Mouse (Mus musculus) testis, adult 2 months (tissue): ENCODE results near the gene Fads3. TPM values are rescaled to one million over a fixed set of nuclear protein-coding genes. Genes with fewer than 3 reads are reported as not detected.
A peak's percentile ranks its signal among the peaks of the same experiment; 100 is the strongest.

Experiments used
- H3K27ac ChIP-seq: fragments of 200-500 bp; 2 replicates; pipeline ENCODE4 v1.5.1; 2012; ENCODE audit warnings: low read depth, low read length; ENCODE audit not compliant: control insufficient read depth, insufficient read depth
- H3K27me3 ChIP-seq: fragments of 200-500 bp; 2 replicates; pipeline ENCODE4 v1.6.1; 2012; ENCODE audit warnings: mild to moderate bottlenecking, low read length, moderate library complexity; ENCODE audit not compliant: control insufficient read depth, insufficient read depth
- H3K36me3 ChIP-seq: fragments of 200-500 bp; 2 replicates; pipeline ENCODE4 v1.6.1; 2012; ENCODE audit warnings: mild to moderate bottlenecking, low read length; ENCODE audit not compliant: control insufficient read depth, insufficient read depth
- H3K4me1 ChIP-seq: fragments of 200-500 bp; 2 replicates; pipeline ENCODE4 v1.6.1; 2012; ENCODE audit warnings: low read length; ENCODE audit not compliant: control insufficient read depth, insufficient read depth
- H3K4me3 ChIP-seq: fragments of 200-500 bp; 2 replicates; pipeline ENCODE4 v1.5.1; 2012; ENCODE audit warnings: low read depth, mild to moderate bottlenecking, low read length, moderate library complexity, mixed read lengths; ENCODE audit not compliant: control insufficient read depth
- CTCF ChIP-seq: fragments of 200-500 bp; IDR thresholded peaks from 2 replicates; pipeline ENCODE4 v1.5.1; 2012; ENCODE audit warnings: low read depth, mild to moderate bottlenecking, inconsistent platforms, low read length, moderate library complexity; ENCODE audit not compliant: control insufficient read depth, insufficient read depth, insufficient replicate concordance
- POLR2A ChIP-seq: fragments of 200-500 bp; IDR thresholded peaks from 2 replicates; pipeline ENCODE4 v1.6.1; 2012; ENCODE audit warnings: low read depth, mild to moderate bottlenecking, inconsistent platforms, low read length, moderate library complexity; ENCODE audit not compliant: control insufficient read depth
- polyA plus RNA-seq: library from polyadenylated mRNA; depleted of rRNA; stranded (reverse); fragments of >200 nt; gene quantifications from 2 replicates; pipeline ENCODE4 v1.2.3, GENCODE M21; 2012

Fads3 gene
- polyA plus RNA-seq, 1 experiment, result 7.6 TPM

GRCm38 (mm10) chr19:10045707-10046106 lies 4.3 kb downstream of the Fads3 start:
- Histone ChIP-seq H3K4me3 (no peak overlapping the region), H3K36me3 (no peaks in the 10 kb centered on the region), H3K27ac (no peak overlapping the region), H3K27me3 (no peaks in the 10 kb centered on the region), H3K4me1 (peaks cover 6% of the 10 kb centered on the region)
- TF ChIP-seq CTCF (no peak), POLR2A (no peak)

GRCm38 (mm10) chr19:10046346-10046745 lies 5.0 kb downstream of the Fads3 start:
- no peak for TF ChIP-seq CTCF
- no peak for TF ChIP-seq POLR2A
- no peak overlapping the region for H3K27ac ChIP-seq
- H3K27me3 ChIP-seq, result no peaks in the 10 kb centered on the region
- peaks cover 6% of the 10 kb centered on the region for H3K4me1 ChIP-seq
- no peaks in the 10 kb centered on the region for H3K36me3 ChIP-seq
- H3K4me3 ChIP-seq, result no peak overlapping the region

- H3K36me3 ChIP-seq, result no peaks in the 10 kb centered on the region
These were observed 5.6 kb downstream of the Fads3 start for GRCm38 (mm10) chr19:10046983-10047382.

GRCm38 (mm10) chr19:10049533-10049932 lies 8.2 kb downstream of the Fads3 start:
- TF ChIP-seq CTCF, result no peak
- no peaks in the 10 kb centered on the region; the same call in 1 of the 2 replicates for H3K4me1 ChIP-seq
- H3K4me3 ChIP-seq, result no peak overlapping the region
- no peak overlapping the region for H3K27ac ChIP-seq
- no peaks in the 10 kb centered on the region for H3K27me3 ChIP-seq
- no peaks in the 10 kb centered on the region for H3K36me3 ChIP-seq

More at GRCm38 (mm10) chr19:10046983-10047382, 5.6 kb downstream of the Fads3 start:
- Histone ChIP-seq H3K27me3 (no peaks in the 10 kb centered on the region), H3K27ac (no peak overlapping the region), H3K4me3 (no peak overlapping the region), H3K4me1 (peaks cover 2% of the 10 kb centered on the region)
- TF ChIP-seq CTCF, result no peak
- TF ChIP-seq POLR2A, result no peak

- TF ChIP-seq CTCF (no peak), POLR2A (no peak)
- H3K27me3 ChIP-seq, result no peaks in the 10 kb centered on the region
- H3K27ac ChIP-seq, result no peak overlapping the region
- H3K4me1 ChIP-seq, result no peaks in the 10 kb centered on the region; the same call in 1 of the 2 replicates
- no peak overlapping the region for H3K4me3 ChIP-seq
- H3K36me3 ChIP-seq, result no peaks in the 10 kb centered on the region
These were observed 9.1 kb downstream of the Fads3 start for GRCm38 (mm10) chr19:10050438-10050837.

- Histone ChIP-seq H3K4me1 (no peaks in the 10 kb centered on the region; the same call in 1 of the 2 replicates), H3K27ac (no peak overlapping the region), H3K4me3 (peak overlapping the region; percentile 41; the same call in 1 of the 2 replicates), H3K27me3 (no peaks in the 10 kb centered on the region), H3K36me3 (no peaks in the 10 kb centered on the region)
- no peak for TF ChIP-seq POLR2A
These were observed 11.3 kb downstream of the Fads3 start for GRCm38 (mm10) chr19:10052698-10053097.

GRCm38 (mm10) chr19:10053692-10054260 lies 12.4 kb downstream of the Fads3 start:
- no peak for TF ChIP-seq CTCF
- TF ChIP-seq POLR2A, result no peak
- H3K27me3 ChIP-seq, result no peaks in the 10 kb centered on the region
- no peaks in the 10 kb centered on the region for H3K36me3 ChIP-seq
- no peak overlapping the region for H3K27ac ChIP-seq
- H3K4me3 ChIP-seq, result no peak overlapping the region
- H3K4me1 ChIP-seq, result no peaks in the 10 kb centered on the region; the same call in 1 of the 2 replicates

- Histone ChIP-seq H3K27ac (no peak overlapping the region), H3K36me3 (no peaks in the 10 kb centered on the region), H3K4me3 (no peak overlapping the region), H3K27me3 (no peaks in the 10 kb centered on the region), H3K4me1 (no peaks in the 10 kb centered on the region; the same call in 1 of the 2 replicates)
- TF ChIP-seq POLR2A (no peak), CTCF (no peak)
These were observed 13.1 kb downstream of the Fads3 start for GRCm38 (mm10) chr19:10054361-10055075.
